In the genomic region with DNA sequence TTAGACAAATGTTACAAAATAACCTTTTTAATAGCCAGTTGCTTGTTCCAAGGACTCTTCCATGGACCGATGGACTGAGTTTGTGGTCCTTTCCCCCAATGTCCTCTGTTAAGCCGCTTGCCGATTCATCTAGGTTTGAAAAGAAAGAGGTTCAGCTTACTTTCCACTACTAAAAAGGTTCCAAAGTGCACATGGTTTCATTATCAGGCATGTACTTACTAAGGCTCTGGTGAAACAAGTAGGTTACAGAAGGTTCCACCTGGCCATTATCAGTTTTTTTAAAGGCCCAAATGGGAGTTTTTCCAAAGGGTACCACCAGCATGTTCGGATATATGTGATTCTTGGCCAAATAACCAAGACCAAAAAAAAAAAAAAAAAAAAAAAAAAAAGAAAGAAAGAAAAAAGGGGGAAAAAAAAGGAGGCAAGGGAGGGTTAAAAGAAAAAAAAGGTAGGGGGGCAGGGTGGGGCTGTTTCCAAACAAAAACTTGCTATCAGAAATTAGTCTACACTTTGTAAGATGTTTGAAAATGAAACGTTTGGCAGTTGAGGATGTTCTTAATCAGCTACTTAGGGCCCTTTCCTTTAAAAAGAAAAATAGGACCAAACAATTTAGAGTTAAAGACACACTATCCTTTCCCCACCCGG, we compare ENCODE assay signal across 8 mouse cellular contexts. TPM values are rescaled to one million over a fixed set of nuclear protein-coding genes. Genes with fewer than 3 reads are reported as not detected.
A peak's percentile ranks its signal among the peaks of the same experiment; 100 is the strongest.
DNase-seq lines count a peak whose midpoint lies in the region; ATAC-seq and TF ChIP-seq lines count a peak whose summit lies in the region.

No protein-coding gene starts in this region.

- H3K9me3 ChIP-seq in heart, embryonic 15.5 days (replicated peaks): no peaks in the 10 kb centered on the region
- no peaks in the 10 kb centered on the region for H3K9me3 ChIP-seq in G1E (replicated peaks)
- H3K9me3 ChIP-seq in hindbrain, embryonic 13.5 days: no peaks in the 10 kb centered on the region
- H3K9me3 ChIP-seq in midbrain, embryonic 13.5 days: no peaks in the 10 kb centered on the region

- no peak for TF ChIP-seq CTCF in G1E (IDR thresholded peaks at IDR 0.05; ENCODE audit: low read depth, low read length)

- H3K27me3 ChIP-seq in heart, embryonic 15.5 days: no peaks in the 10 kb centered on the region
- no peaks in the 10 kb centered on the region for H3K27me3 ChIP-seq in G1E (ENCODE audit: insufficient read depth, low read length)
- H3K27me3 ChIP-seq in hindbrain, embryonic 13.5 days: no peaks in the 10 kb centered on the region
- no peaks in the 10 kb centered on the region for H3K27me3 ChIP-seq in midbrain, embryonic 13.5 days

- WGBS in heart, embryonic 15.5 days: 28% methylated on average over 6 of the region's 6 CpGs
- WGBS in hindbrain, embryonic 13.5 days: 42% methylated on average over 6 of the region's 6 CpGs
- WGBS in midbrain, embryonic 13.5 days: 36% methylated on average over 6 of the region's 6 CpGs

- DNase-seq in heart, adult 11 months: no peak
- no peak for DNase-seq in G1E (ENCODE audit: low spot score)
- DNase-seq in right cerebral cortex, postnatal 4 days: no peak
- no peak for DNase-seq in left cerebral cortex, adult 9 months (ENCODE audit: low spot score in 2 of 2)
- no peak for DNase-seq in kidney, adult 9 months

- H3K27ac ChIP-seq in heart, embryonic 15.5 days: peak overlapping the region; percentile 100; the same call in 1 of the 2 replicates
- H3K27ac ChIP-seq in hindbrain, embryonic 13.5 days: 0 out of 2 replicates have a peak overlapping the region, but pooled peaks have one; percentile 97
- H3K27ac ChIP-seq in midbrain, embryonic 13.5 days: no peak overlapping the region

- H3K4me2 ChIP-seq in heart, embryonic 15.5 days: peak overlapping the region; percentile 70
- peak overlapping the region; percentile 94 for H3K4me2 ChIP-seq in hindbrain, embryonic 13.5 days
- peak overlapping the region; percentile 94 for H3K4me2 ChIP-seq in midbrain, embryonic 13.5 days (replicated peaks)

- H3K9ac ChIP-seq in heart, embryonic 15.5 days: peak overlapping the region; percentile 98
- H3K9ac ChIP-seq in hindbrain, embryonic 13.5 days: peak overlapping the region; percentile 97
- peak overlapping the region; percentile 96 for H3K9ac ChIP-seq in midbrain, embryonic 13.5 days (replicated peaks)

- ATAC-seq in heart, embryonic 15.5 days (replicated peaks; ENCODE audit: insufficient number of reproducible peaks, insufficient read depth, low FRiP score, low read depth): no peak
- no peak for ATAC-seq in G1E (ENCODE audit: extremely low read depth, insufficient number of reproducible peaks, low FRiP score, poor library complexity, severe bottlenecking)
- ATAC-seq in hindbrain, embryonic 13.5 days (ENCODE audit: low FRiP score): no peak
- ATAC-seq in midbrain, embryonic 13.5 days: no peak

- H3K36me3 ChIP-seq in heart, embryonic 15.5 days: peaks cover 20% of the 10 kb centered on the region; the same call in 1 of the 2 replicates
- peaks cover 56% of the 10 kb centered on the region for H3K36me3 ChIP-seq in G1E (replicated peaks)
- peaks cover 31% of the 10 kb centered on the region for H3K36me3 ChIP-seq in hindbrain, embryonic 13.5 days
- peaks cover 27% of the 10 kb centered on the region for H3K36me3 ChIP-seq in midbrain, embryonic 13.5 days

- peaks cover 21% of the 10 kb centered on the region for H3K4me1 ChIP-seq in heart, embryonic 15.5 days (replicated peaks)
- peaks cover 36% of the 10 kb centered on the region for H3K4me1 ChIP-seq in G1E (ENCODE audit: insufficient read depth, low read depth, low read length)
- H3K4me1 ChIP-seq in hindbrain, embryonic 13.5 days (replicated peaks): peaks cover 40% of the 10 kb centered on the region
- peaks cover 50% of the 10 kb centered on the region for H3K4me1 ChIP-seq in midbrain, embryonic 13.5 days (replicated peaks)

- peak overlapping the region; percentile 83 for H3K4me3 ChIP-seq in heart, embryonic 15.5 days
- peak overlapping the region; percentile 99 for H3K4me3 ChIP-seq in G1E (ENCODE audit: low read depth, low read length)
- peak overlapping the region; percentile 94 for H3K4me3 ChIP-seq in hindbrain, embryonic 13.5 days
- H3K4me3 ChIP-seq in midbrain, embryonic 13.5 days (replicated peaks): peak overlapping the region; percentile 97

RNA-seq across cellular contexts. Expression of a gene that starts 1.3 kb away (rescaled TPM):
- 31.8 and 38.6 TPM in 2 replicates for polyA plus RNA-seq in heart, embryonic 15.5 days (2015; fragmentation: Nextera tagmentation; extraction: Ambion mirVana)
- total RNA-seq in G1E (2014; fragmentation: Nextera tagmentation) (15.1 and 22.0 TPM in 2 replicates), G1E (2017) (45.9 and 55.1 TPM in 2 replicates)
- polyA plus RNA-seq in G1E (2012): 3.8 and 6.6 TPM in 2 replicates
- 48.0 and 53.9 TPM in 2 replicates for polyA plus RNA-seq in hindbrain, embryonic 13.5 days (2015; fragmentation: Nextera tagmentation; extraction: Ambion mirVana)
- polyA plus RNA-seq in midbrain, embryonic 13.5 days (2015; fragmentation: Nextera tagmentation; extraction: Ambion mirVana): 48.3 and 48.8 TPM in 2 replicates

RNA-seq across cellular contexts. Expression of a gene that starts 1.9 kb away (rescaled TPM):
- 479 and 520 TPM in 2 replicates for polyA plus RNA-seq in heart, embryonic 15.5 days (2015; fragmentation: Nextera tagmentation; extraction: Ambion mirVana)
- total RNA-seq in G1E (2014; fragmentation: Nextera tagmentation): 786 and 910 TPM in 2 replicates
- total RNA-seq in G1E (2017): 484 and 801 TPM in 2 replicates
- 1,600 and 2,011 TPM in 2 replicates for polyA plus RNA-seq in G1E (2012)
- polyA plus RNA-seq in hindbrain, embryonic 13.5 days (2015; fragmentation: Nextera tagmentation; extraction: Ambion mirVana): 588 and 607 TPM in 2 replicates
- polyA plus RNA-seq in midbrain, embryonic 13.5 days (2015; fragmentation: Nextera tagmentation; extraction: Ambion mirVana): 648 and 659 TPM in 2 replicates

RNA-seq across cellular contexts. Expression of a gene that starts 7.7 kb away (rescaled TPM):
- 66.5 and 67.4 TPM in 2 replicates for polyA plus RNA-seq in heart, embryonic 15.5 days (2015; fragmentation: Nextera tagmentation; extraction: Ambion mirVana)
- total RNA-seq in G1E (2014; fragmentation: Nextera tagmentation) (82.7 and 85.3 TPM in 2 replicates), G1E (2017) (126 and 148 TPM in 2 replicates)
- 39.1 and 48.4 TPM in 2 replicates for polyA plus RNA-seq in G1E (2012)
- polyA plus RNA-seq in hindbrain, embryonic 13.5 days (2015; fragmentation: Nextera tagmentation; extraction: Ambion mirVana): 70.4 and 74.7 TPM in 2 replicates
- 78.7 and 84.0 TPM in 2 replicates for polyA plus RNA-seq in midbrain, embryonic 13.5 days (2015; fragmentation: Nextera tagmentation; extraction: Ambion mirVana)

RNA-seq across cellular contexts. Expression of a gene that starts 7.9 kb away (rescaled TPM):
- 63.0 and 63.4 TPM in 2 replicates for polyA plus RNA-seq in heart, embryonic 15.5 days (2015; fragmentation: Nextera tagmentation; extraction: Ambion mirVana)
- total RNA-seq in G1E (2014; fragmentation: Nextera tagmentation) (40.3 and 45.4 TPM in 2 replicates), G1E (2017) (35.8 and 43.1 TPM in 2 replicates)
- 49.1 and 60.6 TPM in 2 replicates for polyA plus RNA-seq in G1E (2012)
- 79.3 and 83.2 TPM in 2 replicates for polyA plus RNA-seq in hindbrain, embryonic 13.5 days (2015; fragmentation: Nextera tagmentation; extraction: Ambion mirVana)
- 79.0 and 80.0 TPM in 2 replicates for polyA plus RNA-seq in midbrain, embryonic 13.5 days (2015; fragmentation: Nextera tagmentation; extraction: Ambion mirVana)

RNA-seq across cellular contexts. Expression of a gene that starts 23.1 kb away (rescaled TPM):
- polyA plus RNA-seq in heart, embryonic 15.5 days (2015; fragmentation: Nextera tagmentation; extraction: Ambion mirVana): 18.8 and 19.8 TPM in 2 replicates
- not detected in 2 replicates for total RNA-seq in G1E (2014; fragmentation: Nextera tagmentation)
- 0.06 TPM in 1 of 2 replicates, not detected in the other for total RNA-seq in G1E (2017)
- polyA plus RNA-seq in G1E (2012): not detected in 2 replicates
- 62.6 and 67.2 TPM in 2 replicates for polyA plus RNA-seq in hindbrain, embryonic 13.5 days (2015; fragmentation: Nextera tagmentation; extraction: Ambion mirVana)
- polyA plus RNA-seq in midbrain, embryonic 13.5 days (2015; fragmentation: Nextera tagmentation; extraction: Ambion mirVana): 32.5 and 40.4 TPM in 2 replicates
